Mouse (Mus musculus) gastrocnemius, postnatal 25 days (tissue): ENCODE measurements around the gene Aqp9. TPM values are rescaled to one million over a fixed set of nuclear protein-coding genes. Genes with fewer than 3 reads are reported as not detected.
A peak's percentile ranks its signal among the peaks of the same experiment; 100 is the strongest.
"Not testable (repeated sequence)": the region's sequence is repeated elsewhere in the genome, so short reads cannot be mapped to it uniquely, and the experiment has no call there.

Source experiments
- DNase-seq: peaks from one replicate; pipeline ENCODE4 v3.0.0; 2022
- total RNA-seq, 2 experiments: library from RNA; stranded (reverse); gene quantifications; 1 replicate in 1 of 2; 2 replicates in 1 of 2; pipeline ENCODE4 v1.2.3; 2021

Gene Aqp9
- total RNA-seq, 2 experiments from 2014 or later, result 0.13 TPM; not detected in 1

GRCm38 (mm10) chr9:71138936-71139335 is 29.5 kb downstream of the Aqp9 start:
- DNase-seq, result no peak

GRCm38 (mm10) chr9:71137267-71137945 is 31.1 kb downstream of the Aqp9 start:
- no peak for DNase-seq

GRCm38 (mm10) chr9:71135073-71135472 is 33.4 kb downstream of the Aqp9 start:
- no peak for DNase-seq

- DNase-seq, result no peak
Observed at GRCm38 (mm10) chr9:71133190-71133589, 35.3 kb downstream of the Aqp9 start.

GRCm38 (mm10) chr9:71131822-71132221 is 36.7 kb downstream of the Aqp9 start:
- DNase-seq, result no peak

GRCm38 (mm10) chr9:71128911-71129310 is 39.6 kb downstream of the Aqp9 start:
- peak; percentile 16 for DNase-seq

- no peak for DNase-seq
Observed at GRCm38 (mm10) chr9:71126205-71126604, 42.3 kb downstream of the Aqp9 start.

- DNase-seq, result not testable (repeated sequence)
Observed at GRCm38 (mm10) chr9:71123095-71123494, 45.4 kb downstream of the Aqp9 start.

GRCm38 (mm10) chr9:71120924-71121323 is 47.6 kb downstream of the Aqp9 start:
- DNase-seq, result no peak

GRCm38 (mm10) chr9:71113166-71113565 is 55.3 kb downstream of the Aqp9 start:
- DNase-seq, result no peak

GRCm38 (mm10) chr9:71103521-71103920 is 65.0 kb downstream of the Aqp9 start:
- DNase-seq, result no peak

GRCm38 (mm10) chr9:71094066-71094465 is 74.4 kb downstream of the Aqp9 start:
- DNase-seq, result no peak

GRCm38 (mm10) chr9:71092038-71092437 is 76.4 kb downstream of the Aqp9 start:
- DNase-seq, result no peak

- no peak for DNase-seq
Observed at GRCm38 (mm10) chr9:71079201-71079600, 89.3 kb downstream of the Aqp9 start.

GRCm38 (mm10) chr9:71077251-71077825 is 91.1 kb downstream of the Aqp9 start:
- DNase-seq, result no peak

GRCm38 (mm10) chr9:71076201-71076648 is 92.3 kb downstream of the Aqp9 start:
- DNase-seq, result no peak

- no peak for DNase-seq
Observed at GRCm38 (mm10) chr9:71073831-71074230, 94.7 kb downstream of the Aqp9 start.

- DNase-seq, result no peak
Observed at GRCm38 (mm10) chr9:71073076-71073475, 95.4 kb downstream of the Aqp9 start.

GRCm38 (mm10) chr9:71072502-71072901 is 96.0 kb downstream of the Aqp9 start:
- DNase-seq, result no peak

- DNase-seq, result no peak
Observed at GRCm38 (mm10) chr9:71071581-71072330, 96.7 kb downstream of the Aqp9 start.

- no peak for DNase-seq
Observed at GRCm38 (mm10) chr9:71070628-71071027, 97.9 kb downstream of the Aqp9 start.

- DNase-seq, result no peak
Observed at GRCm38 (mm10) chr9:71068866-71069390, 99.6 kb downstream of the Aqp9 start.

GRCm38 (mm10) chr9:71067156-71067555 is 101.3 kb downstream of the Aqp9 start:
- DNase-seq, result no peak
